Mouse (Mus musculus) myocyte (in vitro differentiated cells): ENCODE results near the gene Lztr1.
"Not testable (repeated sequence)": the region's sequence is repeated elsewhere in the genome, so short reads cannot be mapped to it uniquely, and the experiment has no call there.

ENCODE experiments used
- CEBPB ChIP-seq: IDR thresholded peaks from 2 replicates; pipeline ENCODE4 v1.6.1; 2011; ENCODE audit warnings: mild to moderate bottlenecking, moderate library complexity; ENCODE audit not compliant: poor library complexity, insufficient read depth, severe bottlenecking
- E2F4 ChIP-seq: IDR thresholded peaks from one replicate; pipeline ENCODE4 v1.6.1; 2011; ENCODE audit warnings: mild to moderate bottlenecking, control low read depth, moderate library complexity; ENCODE audit not compliant: insufficient read depth
- MAX ChIP-seq: IDR thresholded peaks from one replicate; pipeline ENCODE4 v1.6.1; 2011; ENCODE audit warnings: low read depth, mild to moderate bottlenecking, control low read depth
- MYOD1 ChIP-seq, 3 experiments: IDR thresholded peaks; one replicate each; pipeline ENCODE4 v1.6.1; 2011; ENCODE audit warnings: control low read depth in 2 of 3, low read depth in 2 of 3, mild to moderate bottlenecking in 2 of 3, moderate library complexity in 1 of 3; ENCODE audit not compliant: insufficient read length in 2 of 3, control insufficient read depth in 1 of 3
- MYOG ChIP-seq, 3 experiments: IDR thresholded peaks; one replicate each; pipeline ENCODE4 v1.6.1; 2011; ENCODE audit warnings: control low read depth in 2 of 3, low read depth in 2 of 3, mild to moderate bottlenecking in 2 of 3; ENCODE audit not compliant: insufficient read length in 2 of 3, control insufficient read depth in 1 of 3, insufficient read depth in 1 of 3
- POLR2A ChIP-seq: IDR thresholded peaks from one replicate; pipeline ENCODE4 v1.6.1; 2011; ENCODE audit warnings: low read depth, mild to moderate bottlenecking, control low read depth, moderate library complexity; ENCODE audit not compliant: insufficient read length
- POLR2AphosphoS2 ChIP-seq: IDR thresholded peaks from one replicate; pipeline ENCODE4 v1.6.1; 2011; ENCODE audit warnings: low read depth, control low read depth; ENCODE audit not compliant: insufficient read length
- TCF12 ChIP-seq: IDR thresholded peaks from one replicate; pipeline ENCODE4 v1.6.1; 2011; ENCODE audit warnings: mild to moderate bottlenecking, control low read depth; ENCODE audit not compliant: poor library complexity, insufficient read depth, severe bottlenecking
- USF1 ChIP-seq: IDR thresholded peaks from one replicate; pipeline ENCODE4 v1.6.1; 2011; ENCODE audit warnings: low read depth, mild to moderate bottlenecking, control low read depth, moderate library complexity

DNA sequence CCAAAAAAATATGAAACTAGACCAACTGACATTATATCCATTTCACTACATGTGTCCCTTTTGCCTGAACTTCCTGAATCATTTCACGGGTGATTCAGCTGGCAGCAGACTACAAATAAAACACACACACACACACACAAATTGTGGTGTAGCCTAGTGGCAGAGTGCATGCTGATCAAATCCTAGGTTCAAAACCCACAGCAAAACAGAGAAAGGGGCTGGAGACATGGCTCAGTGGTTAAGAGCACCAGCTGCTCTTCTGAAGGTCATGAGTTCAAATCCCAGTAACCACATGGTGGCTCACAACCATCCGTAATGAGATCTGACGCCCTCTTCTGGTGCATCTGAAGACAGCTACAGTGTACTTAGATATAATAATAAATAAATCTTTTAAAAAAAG is 457 bp upstream of the Lztr1 start:
- TF ChIP-seq USF1; POLR2A; POLR2AphosphoS2; MAX; E2F4; MYOD1 (IDR thresholded peaks at IDR 0.05; ENCODE audit: control insufficient read depth in 1 of 3, insufficient read length in 2 of 3, low read depth in 2 of 3); CEBPB; MYOG (IDR thresholded peaks at IDR 0.05; ENCODE audit: control insufficient read depth in 1 of 3, insufficient read depth in 1 of 3, insufficient read length in 2 of 3, low read depth in 2 of 3); TCF12: not testable (repeated sequence)
